Mouse (Mus musculus) kidney, adult 18-20 months (tissue): ENCODE results near the gene Cntn4.

Experiments used
- DNase-seq: peaks from one replicate; pipeline ENCODE4 v3.0.0; 2021

The Cntn4 gene

DNA sequence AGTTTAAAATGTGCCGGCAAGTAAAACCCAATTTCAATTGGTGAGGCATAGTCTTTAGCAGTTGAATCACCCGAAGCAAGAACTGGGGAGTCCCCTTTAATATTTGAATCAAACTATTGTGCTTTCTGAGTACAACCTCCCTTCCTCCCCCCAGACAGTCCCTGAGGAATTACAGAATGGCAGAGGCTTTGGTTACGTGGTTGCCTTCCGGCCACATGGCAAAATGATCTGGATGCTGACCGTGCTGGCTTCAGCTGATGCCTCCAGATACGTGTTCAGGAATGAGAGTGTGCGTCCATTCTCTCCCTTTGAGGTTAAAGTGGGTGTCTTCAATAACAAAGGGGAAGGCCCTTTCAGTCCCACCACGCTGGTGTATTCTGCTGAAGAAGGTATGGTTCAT, 998.1 kb downstream of the Cntn4 start:
- no peak for DNase-seq

DNA sequence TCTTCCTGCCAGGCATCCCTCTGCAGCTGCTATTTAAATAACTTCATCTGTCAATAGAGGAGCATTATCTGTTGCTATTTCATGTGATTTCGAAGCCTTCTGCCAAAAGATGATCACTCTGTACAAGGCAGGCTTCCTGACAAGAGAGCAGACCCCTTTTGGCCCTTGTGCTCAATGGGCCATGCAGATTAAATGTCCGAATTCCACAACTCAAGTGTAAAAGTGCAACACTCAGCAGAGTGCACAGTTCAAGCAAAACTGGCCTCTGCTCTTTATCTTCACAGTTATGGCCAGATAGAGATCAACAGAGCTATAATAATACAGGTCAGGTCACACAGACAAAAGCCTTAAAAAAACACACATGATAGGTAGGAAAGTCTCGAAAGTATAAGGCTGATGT, 1024.5 kb downstream of the Cntn4 start:
- peak; percentile 15 for DNase-seq

DNA sequence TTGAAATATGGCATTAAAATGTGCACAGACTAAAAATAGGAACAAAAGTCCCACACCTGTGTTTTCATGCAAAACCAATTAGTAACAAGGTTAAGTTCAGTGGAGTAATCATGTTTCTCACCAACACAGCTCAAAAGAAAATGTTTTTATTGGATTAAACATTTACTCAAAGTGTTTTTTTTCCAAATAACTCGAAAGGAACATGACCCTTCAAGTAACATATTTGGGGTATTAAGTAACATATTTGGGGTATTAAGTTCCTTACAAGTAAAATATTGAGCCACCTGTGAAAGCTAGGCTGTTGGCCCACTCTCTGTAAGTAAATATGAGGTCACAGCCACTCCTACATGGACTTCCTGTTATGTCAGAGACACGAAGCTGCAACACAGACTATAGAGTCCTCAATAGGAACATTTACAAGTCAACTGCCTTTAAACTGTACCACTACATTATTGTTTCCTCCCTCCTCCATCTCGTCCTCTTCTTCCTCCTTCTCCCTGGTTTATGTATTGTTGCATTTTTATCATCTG, 1028.1 kb downstream of the Cntn4 start:
- no peak for DNase-seq

- no peak for DNase-seq
Observed at GRCm38 (mm10) chr6:106725642-106726041, 1048.2 kb downstream of the Cntn4 start.

- no peak for DNase-seq
Observed at GRCm38 (mm10) chr6:106726078-106726477, 1048.6 kb downstream of the Cntn4 start.

DNA sequence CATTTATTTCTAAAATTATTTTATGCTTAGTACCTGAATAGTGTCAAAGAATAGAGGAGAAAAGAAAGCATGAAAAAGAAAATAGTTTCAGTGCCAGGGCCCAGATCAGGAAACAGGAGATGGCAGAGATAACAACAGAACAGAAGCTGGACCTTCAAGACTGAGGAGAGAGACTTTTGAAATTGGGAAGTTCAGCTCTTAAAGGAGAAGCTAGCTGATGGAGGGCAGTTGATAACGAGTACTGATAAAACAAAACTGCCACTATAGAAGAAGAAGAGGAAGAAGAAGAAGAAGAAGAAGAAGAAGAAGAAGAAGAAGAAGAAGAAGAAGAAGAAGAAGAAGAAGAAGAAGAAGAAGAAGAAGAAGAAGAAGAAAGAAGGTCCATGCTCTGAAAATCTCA, 1050.2 kb downstream of the Cntn4 start:
- DNase-seq = no peak

- peak; percentile 26 for DNase-seq
Observed at GRCm38 (mm10) chr6:106729682-106730314, 1052.3 kb downstream of the Cntn4 start.

- no peak for DNase-seq
Observed at GRCm38 (mm10) chr6:106732563-106732962, 1055.1 kb downstream of the Cntn4 start.

GRCm38 (mm10) chr6:106738229-106738628, 1060.8 kb downstream of the Cntn4 start:
- DNase-seq = no peak

DNA sequence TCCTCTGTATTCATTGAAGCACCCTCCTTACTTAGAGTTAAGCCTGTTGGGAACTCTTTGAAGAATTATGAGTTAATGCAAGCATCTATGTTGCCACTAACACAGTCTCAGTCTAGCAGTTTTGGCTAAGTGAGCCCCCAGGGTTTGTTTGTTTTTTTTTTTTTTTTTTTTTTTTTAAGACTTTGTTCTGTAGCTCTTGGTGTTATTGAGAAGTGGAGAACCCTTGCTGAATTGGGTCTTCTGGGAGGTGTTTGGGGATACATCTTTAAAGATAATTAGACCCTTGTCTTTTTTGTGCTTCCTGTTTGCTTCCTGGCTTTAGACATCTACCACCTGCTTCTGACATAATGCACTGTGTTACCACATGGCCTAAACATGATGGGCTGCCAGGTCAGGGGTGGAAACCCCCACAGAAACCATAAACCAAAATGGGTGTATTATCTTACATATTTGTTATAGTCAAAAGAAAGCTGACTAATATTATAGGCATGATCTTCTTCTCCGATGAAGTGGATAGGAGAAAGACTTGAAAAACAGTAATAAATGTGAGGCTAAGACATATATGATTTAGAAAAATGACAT, 1062.9 kb downstream of the Cntn4 start:
- no peak for DNase-seq

DNA sequence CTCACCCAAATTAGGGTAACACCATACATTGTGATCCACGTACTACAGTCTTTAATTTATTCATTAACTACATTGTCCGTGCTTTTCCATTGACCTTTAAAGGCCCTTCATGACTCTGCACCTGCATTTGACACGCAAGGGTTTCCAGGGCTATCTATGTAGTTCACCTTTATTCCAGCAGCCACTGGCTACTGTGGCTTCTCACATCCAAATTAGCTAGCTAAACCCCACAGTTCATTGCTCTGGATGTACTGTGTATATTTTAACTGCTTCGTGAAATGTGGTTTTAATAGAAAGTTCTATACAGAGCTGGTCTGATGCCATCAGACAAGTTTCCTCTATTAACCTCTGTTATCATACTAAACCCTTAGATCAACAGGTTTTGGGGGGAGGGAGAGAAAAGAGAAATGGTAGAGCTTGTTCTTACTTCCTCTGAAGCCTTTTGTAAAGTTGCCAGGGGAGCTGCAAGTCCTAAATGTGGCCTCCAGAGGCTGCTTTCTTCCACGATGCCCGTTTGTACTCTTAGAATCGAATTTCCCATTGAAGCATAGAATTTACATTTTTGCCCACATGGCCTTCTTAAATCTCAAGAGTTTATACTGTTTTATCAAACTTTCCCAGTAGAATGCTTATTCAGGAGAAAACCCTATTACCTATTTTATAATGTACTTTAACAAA, 1066.2 kb downstream of the Cntn4 start:
- DNase-seq = no peak

- no peak for DNase-seq
Observed at GRCm38 (mm10) chr6:106745673-106746394, 1068.4 kb downstream of the Cntn4 start.

DNA sequence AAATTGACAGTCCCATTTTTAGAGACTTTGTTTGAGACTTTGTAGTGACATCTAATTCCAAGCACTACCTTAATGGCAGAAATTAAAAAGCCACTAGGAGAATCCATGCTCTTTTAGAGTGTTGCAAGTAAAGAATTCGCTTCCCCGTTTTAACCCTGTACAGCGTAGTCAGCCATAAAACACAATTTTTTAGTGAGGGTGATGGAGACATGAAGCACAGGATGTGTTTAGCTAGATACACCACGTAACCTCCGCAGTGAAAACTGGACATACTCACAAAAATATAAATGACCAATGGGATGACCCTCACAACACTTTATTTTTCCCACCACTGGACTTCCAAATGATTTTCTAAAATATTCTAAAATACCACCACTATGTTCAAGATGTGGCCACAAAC, 1069.8 kb downstream of the Cntn4 start:
- DNase-seq = no peak

GRCm38 (mm10) chr6:106747804-106748203, 1070.3 kb downstream of the Cntn4 start:
- no peak for DNase-seq
